Mouse (Mus musculus) left cerebral cortex, adult 2 months (tissue): ENCODE measurements around the gene BC100530. TPM values are rescaled to one million over a fixed set of nuclear protein-coding genes. Genes with fewer than 3 reads are reported as not detected.
"Not testable (repeated sequence)": the region's sequence is repeated elsewhere in the genome, so short reads cannot be mapped to it uniquely, and the experiment has no call there.

ENCODE experiments used
- DNase-seq, 2 experiments: peaks; one replicate each; pipeline ENCODE4 v3.0.0; 2021 to 2022; ENCODE audit warnings: low spot score in 2 of 2, mixed read lengths in 1 of 2; ENCODE audit errors: extremely low spot score in 1 of 2
- H3K27ac ChIP-seq: fragments of 200-600 bp; 2 replicates; pipeline ENCODE4 v1.8.1; 2022
- H3K4me3 ChIP-seq: fragments of 200-600 bp; 2 replicates; pipeline ENCODE4 v1.8.1; 2022
- CTCF ChIP-seq: fragments of 200-600 bp; IDR thresholded peaks from 2 replicates; pipeline ENCODE4 v1.8.1; 2022; ENCODE audit warnings: antibody characterized with exemption, mild to moderate bottlenecking, moderate library complexity
- intact Hi-C: fragments of 180-260 bp; cut with DNase I; formaldehyde crosslinking; loops from one replicate; pipeline ENCODE4 v1.15.1; 2025
- long read RNA-seq, 2 experiments: library from polyadenylated mRNA; stranded (forward); transcript quantifications; one replicate each; pipeline ENCODE4 v2.0.0; 2021; ENCODE audit warnings: borderline mapping rate in 2 of 2
- total RNA-seq, 2 experiments: library from RNA; stranded (reverse); gene quantifications; 2 replicates each; pipeline ENCODE4 v1.2.3; 2021

Gene BC100530
- total RNA-seq, result not detected
- long read RNA-seq, experiment 1, result 0 reads
- long read RNA-seq, experiment 2, result 0 reads

DNA sequence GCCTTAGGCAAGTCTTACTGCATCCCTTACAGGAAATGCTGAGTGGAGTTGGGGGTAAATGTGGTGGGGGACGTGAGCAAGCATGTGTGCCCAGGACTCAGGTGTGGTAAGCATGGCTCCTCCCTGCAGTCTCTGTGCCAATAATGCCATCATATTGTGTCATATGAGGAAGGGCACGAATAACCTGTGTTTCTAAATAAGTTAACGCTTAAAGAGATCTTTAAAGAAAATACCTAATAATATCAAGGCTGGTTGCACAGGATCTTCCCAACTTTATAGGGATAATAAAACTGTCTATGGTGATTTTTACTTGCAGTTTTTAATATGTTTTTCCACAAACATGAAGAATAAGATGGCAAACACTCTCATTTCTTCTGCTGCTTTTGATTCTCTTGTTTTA lies at the start of gene BC100530:
TSS of gene BC100530 (minus strand) at position 101 of the 400 bp plus-strand sequence.
- intact Hi-C loops, H3K4me3 ChIP-seq, H3K27ac ChIP-seq, DNase-seq: not testable (repeated sequence)

DNA sequence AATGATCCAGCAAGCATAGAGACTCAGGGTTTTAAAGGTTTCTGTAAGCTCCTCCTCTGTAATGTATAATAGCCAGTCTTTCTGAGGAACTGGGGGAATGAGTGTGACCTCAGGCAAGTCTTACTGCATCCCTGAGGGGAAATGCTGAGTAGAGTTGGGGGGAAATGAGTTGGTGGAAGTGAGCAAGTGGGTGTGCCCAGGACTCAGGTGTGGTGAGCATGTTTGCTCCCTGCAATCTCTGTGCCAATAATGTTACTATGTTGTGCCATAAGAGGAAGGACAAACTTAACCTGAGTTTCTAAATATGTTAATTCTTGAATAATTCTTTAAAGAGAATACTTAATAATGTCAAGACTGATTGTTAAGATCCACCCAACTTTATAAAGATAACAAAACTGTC lies 40.8 kb upstream of the BC100530 start, which contains the start of gene Stfa2:
TSS of gene Stfa2 (minus strand) at position 101 of the 400 bp plus-strand sequence.
- intact Hi-C loops, result no loop called here
- no peak for TF ChIP-seq CTCF
- Histone ChIP-seq H3K4me3 (no peak within 1 kb of the TSS), H3K27ac (no peak within 1 kb of the TSS)
- DNase-seq, result no peak

- no peak for TF ChIP-seq CTCF
- no peak overlapping the region for H3K27ac ChIP-seq
These were observed 21.5 kb upstream of the BC100530 start for GRCm38 (mm10) chr16:36389060-36389459.

GRCm38 (mm10) chr16:36337171-36337570 lies 30.4 kb downstream of the BC100530 start:
- H3K27ac ChIP-seq, result no peak overlapping the region
- intact Hi-C loops, result no loop called here
- DNase-seq, result no peak
- H3K4me3 ChIP-seq, result no peak overlapping the region
- no peak for TF ChIP-seq CTCF

More at GRCm38 (mm10) chr16:36389060-36389459, 21.5 kb upstream of the BC100530 start:
- intact Hi-C loops, result no loop called here
- H3K4me3 ChIP-seq, result no peak overlapping the region
- no peak for DNase-seq

- no peak for DNase-seq
- intact Hi-C loops, result no loop called here
- Histone ChIP-seq H3K27ac (no peak within 1 kb of the TSS), H3K4me3 (no peak within 1 kb of the TSS)
- no peak for TF ChIP-seq CTCF
These were observed 33.3 kb downstream of the BC100530 start, which contains the start of gene BC117090 for GRCm38 (mm10) chr16:36334232-36334631. Gene BC117090, minus strand, starts transcription at chr16:36334332.

DNA sequence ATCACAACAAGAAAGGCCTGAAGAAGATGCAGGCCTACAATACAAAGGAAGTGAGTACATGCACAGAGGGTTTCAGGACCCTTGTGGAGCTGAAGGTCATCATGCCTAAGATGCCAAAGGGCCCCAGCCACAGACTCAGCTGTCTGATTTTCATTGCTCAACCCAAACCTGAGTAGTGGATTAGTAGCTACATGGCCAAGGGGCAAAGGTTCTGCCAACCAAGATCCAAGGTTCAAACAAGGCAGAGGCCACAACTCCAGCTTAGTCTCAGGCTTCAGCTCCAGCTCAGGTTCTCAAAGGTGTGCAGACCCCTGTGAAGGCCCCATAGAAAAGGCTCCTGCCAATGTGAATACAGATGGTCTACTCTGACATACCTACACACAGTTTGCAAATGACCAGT lies 48.3 kb downstream of the BC100530 start:
- intact Hi-C loops, result no loop called here

GRCm38 (mm10) chr16:36316111-36316510 lies 51.4 kb downstream of the BC100530 start:
- DNase-seq, intact Hi-C loops, H3K4me3 ChIP-seq, H3K27ac ChIP-seq: not testable (repeated sequence)

More for the DNA sequence above, 48.3 kb downstream of the BC100530 start:
- TF ChIP-seq CTCF, result no peak
- DNase-seq, result no peak
- H3K4me3 ChIP-seq, result no peak overlapping the region
- no peak overlapping the region for H3K27ac ChIP-seq

Other genes starting within 250 kb of the BC100530 start
- gene Csta1, start 236.5 kb downstream of the BC100530 start, total RNA-seq, result not detected
- gene Stfa2l1, start 210.9 kb downstream of the BC100530 start, total RNA-seq, result not detected
- under 1 TPM in 1 of 2 experiments, not detected in 1; 0.19 TPM for gene Gm5483, start 183.5 kb downstream of the BC100530 start, total RNA-seq
- gene Gm5416, start 157.3 kb downstream of the BC100530 start, total RNA-seq, result not detected
- gene 2010005H15Rik, start 146.3 kb downstream of the BC100530 start, total RNA-seq, result not detected
- gene Stfa1, start 90.8 kb downstream of the BC100530 start, total RNA-seq, result not detected
- not detected for gene BC117090, start 33.4 kb downstream of the BC100530 start, total RNA-seq
- gene Stfa2, start 40.7 kb upstream of the BC100530 start, total RNA-seq, result not detected
- not detected for gene Stfa3, start 87.6 kb upstream of the BC100530 start, total RNA-seq
- 1 to 10 TPM in 1 of 2 experiments, under 1 TPM in 1; 0.75 to 1.5 TPM for gene Casr, start 194.4 kb upstream of the BC100530 start, total RNA-seq